Mouse (Mus musculus): ENCODE measurements around the gene Srgap2. TPM values are rescaled to one million over a fixed set of nuclear protein-coding genes. Genes with fewer than 3 reads are reported as not detected.

The Srgap2 gene
- polyA plus RNA-seq, 1 experiment from 2014 or later: 4.1 TPM

GRCm38 (mm10) chr1:131364432-131364831 lies 162.7 kb downstream of the Srgap2 start:
- no peak for DNase-seq
- Histone ChIP-seq H3K9me3 (ENCODE audit: low read length) (no peaks in the 10 kb centered on the region), H3K9ac (replicated peaks) (no peak overlapping the region), H3K4me2 (ENCODE audit: low read depth, low read length) (no peak overlapping the region), H3K4me3 (ENCODE audit: low read depth, low read length) (no peak overlapping the region), H3K27ac (ENCODE audit: low read depth) (no peak overlapping the region), H3K36me3 (replicated peaks; ENCODE audit: insufficient read depth, low read length) (no peaks in the 10 kb centered on the region), H3K27me3 (ENCODE audit: insufficient read depth, low read length) (no peaks in the 10 kb centered on the region), H3K4me1 (ENCODE audit: insufficient read depth) (no peaks in the 10 kb centered on the region)
- no peak for ATAC-seq
- WGBS (ENCODE audit: insufficient replicate concordance): 85% methylated on average over 3 of the region's 3 CpGs
- no peak for TF ChIP-seq EP300 (IDR thresholded peaks at IDR 0.05; ENCODE audit: low read depth)
- TF ChIP-seq CTCF (IDR thresholded peaks at IDR 0.05; ENCODE audit: low read depth): no peak

GRCm38 (mm10) chr1:131363887-131364286 lies 163.3 kb downstream of the Srgap2 start:
- 37% methylated on average over 3 of the region's 3 CpGs for WGBS (ENCODE audit: insufficient replicate concordance)
- TF ChIP-seq CTCF (IDR thresholded peaks at IDR 0.05; ENCODE audit: low read depth): no peak
- TF ChIP-seq EP300 (IDR thresholded peaks at IDR 0.05; ENCODE audit: low read depth): no peak
- ATAC-seq: no peak

GRCm38 (mm10) chr1:131362089-131362488 lies 165.1 kb downstream of the Srgap2 start:
- no peaks in the 10 kb centered on the region for H3K27me3 ChIP-seq (ENCODE audit: insufficient read depth, low read length)
- no peak overlapping the region for H3K4me2 ChIP-seq (ENCODE audit: low read depth, low read length)
- ATAC-seq (no peak), DNase-seq (no peak)
- H3K27ac ChIP-seq (ENCODE audit: low read depth): no peak overlapping the region
- TF ChIP-seq EP300 (IDR thresholded peaks at IDR 0.05; ENCODE audit: low read depth) (no peak), CTCF (IDR thresholded peaks at IDR 0.05; ENCODE audit: low read depth) (peak; percentile 38)
- no peaks in the 10 kb centered on the region for H3K4me1 ChIP-seq (ENCODE audit: insufficient read depth)
- H3K9ac ChIP-seq (replicated peaks): no peak overlapping the region
- 82% methylated on average over 2 of the region's 2 CpGs for WGBS (ENCODE audit: insufficient replicate concordance)
- no peak overlapping the region for H3K4me3 ChIP-seq (ENCODE audit: low read depth, low read length)
- H3K36me3 ChIP-seq (replicated peaks; ENCODE audit: insufficient read depth, low read length): no peaks in the 10 kb centered on the region
- H3K9me3 ChIP-seq (ENCODE audit: low read length): no peaks in the 10 kb centered on the region

More at GRCm38 (mm10) chr1:131363887-131364286, 163.3 kb downstream of the Srgap2 start:
- Histone ChIP-seq H3K4me1 (ENCODE audit: insufficient read depth) (no peaks in the 10 kb centered on the region), H3K36me3 (replicated peaks; ENCODE audit: insufficient read depth, low read length) (no peaks in the 10 kb centered on the region), H3K4me3 (ENCODE audit: low read depth, low read length) (no peak overlapping the region), H3K9me3 (ENCODE audit: low read length) (no peaks in the 10 kb centered on the region), H3K27ac (ENCODE audit: low read depth) (no peak overlapping the region), H3K4me2 (ENCODE audit: low read depth, low read length) (no peak overlapping the region), H3K9ac (replicated peaks) (no peak overlapping the region), H3K27me3 (ENCODE audit: insufficient read depth, low read length) (no peaks in the 10 kb centered on the region)
- DNase-seq: no peak

- DNase-seq (no peak), ATAC-seq (peak; percentile 43; the same call in 1 of the 2 replicates)
- Histone ChIP-seq H3K36me3 (replicated peaks; ENCODE audit: insufficient read depth, low read length) (0 out of 2 replicates have a peak, but pooled peaks cover 3% of the 10 kb centered on the region), H3K27me3 (ENCODE audit: insufficient read depth, low read length) (no peaks in the 10 kb centered on the region), H3K9me3 (ENCODE audit: low read length) (no peaks in the 10 kb centered on the region), H3K4me3 (ENCODE audit: low read depth, low read length) (no peak overlapping the region), H3K9ac (replicated peaks) (no peak overlapping the region), H3K4me1 (ENCODE audit: insufficient read depth) (no peaks in the 10 kb centered on the region), H3K4me2 (ENCODE audit: low read depth, low read length) (no peak overlapping the region), H3K27ac (ENCODE audit: low read depth) (no peak overlapping the region)
- TF ChIP-seq EP300 (IDR thresholded peaks at IDR 0.05; ENCODE audit: low read depth) (peak; percentile 9; the same call in 1 of the 2 replicates), CTCF (IDR thresholded peaks at IDR 0.05; ENCODE audit: low read depth) (no peak)
- 56% methylated on average over 3 of the region's 3 CpGs for WGBS (ENCODE audit: insufficient replicate concordance)
These were observed 166.4 kb downstream of the Srgap2 start for GRCm38 (mm10) chr1:131360800-131361199.

GRCm38 (mm10) chr1:131359609-131360008 lies 167.5 kb downstream of the Srgap2 start:
- ATAC-seq (no peak), DNase-seq (no peak)
- H3K4me3 ChIP-seq (ENCODE audit: low read depth, low read length): no peak overlapping the region
- no peak overlapping the region for H3K9ac ChIP-seq (replicated peaks)
- H3K27ac ChIP-seq (ENCODE audit: low read depth): no peak overlapping the region
- TF ChIP-seq EP300 (IDR thresholded peaks at IDR 0.05; ENCODE audit: low read depth) (no peak), CTCF (IDR thresholded peaks at IDR 0.05; ENCODE audit: low read depth) (no peak)
- H3K9me3 ChIP-seq (ENCODE audit: low read length): no peaks in the 10 kb centered on the region
- H3K27me3 ChIP-seq (ENCODE audit: insufficient read depth, low read length): no peaks in the 10 kb centered on the region
- no peaks in the 10 kb centered on the region for H3K4me1 ChIP-seq (ENCODE audit: insufficient read depth)
- 74% methylated on average over 1 of the region's 1 CpGs for WGBS (ENCODE audit: insufficient replicate concordance)
- H3K4me2 ChIP-seq (ENCODE audit: low read depth, low read length): no peak overlapping the region
- peaks cover 12% of the 10 kb centered on the region for H3K36me3 ChIP-seq (replicated peaks; ENCODE audit: insufficient read depth, low read length)

GRCm38 (mm10) chr1:131357213-131357612 lies 169.9 kb downstream of the Srgap2 start:
- Histone ChIP-seq H3K4me2 (ENCODE audit: low read depth, low read length) (no peak overlapping the region), H3K27ac (ENCODE audit: low read depth) (no peak overlapping the region), H3K4me3 (ENCODE audit: low read depth, low read length) (no peak overlapping the region), H3K4me1 (ENCODE audit: insufficient read depth) (no peaks in the 10 kb centered on the region), H3K9ac (replicated peaks) (no peak overlapping the region), H3K27me3 (ENCODE audit: insufficient read depth, low read length) (no peaks in the 10 kb centered on the region), H3K9me3 (ENCODE audit: low read length) (no peaks in the 10 kb centered on the region), H3K36me3 (replicated peaks; ENCODE audit: insufficient read depth, low read length) (peaks cover 19% of the 10 kb centered on the region)
- DNase-seq (no peak), ATAC-seq (no peak)
- no peak for TF ChIP-seq CTCF (IDR thresholded peaks at IDR 0.05; ENCODE audit: low read depth)
- TF ChIP-seq EP300 (IDR thresholded peaks at IDR 0.05; ENCODE audit: low read depth): no peak
- 70% methylated on average over 1 of the region's 1 CpGs for WGBS (ENCODE audit: insufficient replicate concordance)

- Histone ChIP-seq H3K9me3 (ENCODE audit: low read length) (no peaks in the 10 kb centered on the region), H3K9ac (replicated peaks) (no peak overlapping the region), H3K36me3 (replicated peaks; ENCODE audit: insufficient read depth, low read length) (peaks cover 28% of the 10 kb centered on the region), H3K4me2 (ENCODE audit: low read depth, low read length) (no peak overlapping the region), H3K27ac (ENCODE audit: low read depth) (no peak overlapping the region), H3K4me1 (ENCODE audit: insufficient read depth) (no peaks in the 10 kb centered on the region; the same call in 1 of the 2 replicates), H3K4me3 (ENCODE audit: low read depth, low read length) (no peak overlapping the region), H3K27me3 (ENCODE audit: insufficient read depth, low read length) (no peaks in the 10 kb centered on the region)
- no peak for ATAC-seq
- TF ChIP-seq CTCF (IDR thresholded peaks at IDR 0.05; ENCODE audit: low read depth): no peak
- no peak for TF ChIP-seq EP300 (IDR thresholded peaks at IDR 0.05; ENCODE audit: low read depth)
- DNase-seq: no peak
- 72% methylated on average over 2 of the region's 2 CpGs for WGBS (ENCODE audit: insufficient replicate concordance)
These were observed 175.7 kb downstream of the Srgap2 start for GRCm38 (mm10) chr1:131351436-131351835.

Data from liver, postnatal 0 days (tissue).